Comparison of ENCODE assay signal across 13 mouse cellular contexts in the genomic region with DNA sequence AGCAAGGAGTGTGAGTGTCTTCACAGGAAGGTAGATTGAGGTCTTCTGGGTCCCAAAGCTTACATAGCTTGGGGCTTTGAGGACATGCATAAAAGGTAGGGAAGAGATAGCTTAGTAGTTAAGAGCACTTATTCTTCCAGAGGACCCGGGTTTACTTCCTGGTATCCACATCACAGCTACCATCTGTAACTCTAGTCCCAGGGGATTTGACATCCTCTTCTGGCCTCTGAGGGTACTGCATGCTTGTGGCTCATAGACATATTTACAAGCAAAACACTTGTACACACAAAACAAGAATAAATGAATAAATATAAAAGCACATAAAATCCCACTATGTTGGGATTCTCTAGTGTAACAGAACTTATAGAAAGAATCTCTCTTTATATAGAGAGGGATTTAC. TPM values are rescaled to one million over a fixed set of nuclear protein-coding genes. Genes with fewer than 3 reads are reported as not detected.
DNase-seq lines count a peak whose midpoint lies in the region; ATAC-seq and TF ChIP-seq lines count a peak whose summit lies in the region.
"Had no signal": no experiment of that assay in that cellular context is flagged by ENCODE, and none has a peak within 500 bp of the region (broad histone marks: within the 10 kb centered on the region; RNA-seq: fewer than 3 reads in every experiment).

No protein-coding gene starts in this region.

- no peak overlapping the region for H3K27ac ChIP-seq in embryonic facial prominence, embryonic 11.5 days (replicated peaks; ENCODE audit: low read depth, low read length)
- H3K27ac ChIP-seq in embryonic facial prominence, embryonic 10.5 days (replicated peaks) = no peak overlapping the region
- no peak overlapping the region for H3K27ac ChIP-seq in left cerebral cortex, adult 2 months
- H3K27ac ChIP-seq: liver, embryonic 13.5 days had no signal

- H3K27me3 ChIP-seq in embryonic facial prominence, embryonic 11.5 days (ENCODE audit: control insufficient read depth, insufficient read depth, low read length) = no peaks in the 10 kb centered on the region
- H3K27me3 ChIP-seq in embryonic facial prominence, embryonic 10.5 days (replicated peaks; ENCODE audit: low read depth, poor library complexity, severe bottlenecking) = no peaks in the 10 kb centered on the region

- H3K4me2 ChIP-seq in embryonic facial prominence, embryonic 11.5 days (ENCODE audit: low read depth, low read length) = no peak overlapping the region
- H3K4me2 ChIP-seq: liver, embryonic 13.5 days had no signal

- TF ChIP-seq POLR2A in brain, embryonic 14.5 days (IDR thresholded peaks at IDR 0.05; ENCODE audit: borderline replicate concordance, extremely low read depth, insufficient read depth, insufficient read length, poor library complexity, severe bottlenecking) = no peak

- H3K36me3 ChIP-seq in embryonic facial prominence, embryonic 11.5 days (replicated peaks; ENCODE audit: control insufficient read depth, insufficient read depth, low read depth, low read length) = no peaks in the 10 kb centered on the region
- H3K36me3 ChIP-seq in embryonic facial prominence, embryonic 10.5 days (replicated peaks) = no peaks in the 10 kb centered on the region
- H3K36me3 ChIP-seq: liver, embryonic 13.5 days had no signal

- intact Hi-C loops in left cerebral cortex, adult 2 months (cut with DNase I) = no loop called here

- no peak overlapping the region for H3K9ac ChIP-seq in embryonic facial prominence, embryonic 11.5 days (replicated peaks; ENCODE audit: low read length)
- H3K9ac ChIP-seq: liver, embryonic 13.5 days had no signal

- WGBS in embryonic facial prominence, embryonic 11.5 days = 92% methylated on average over 1 of the region's 1 CpGs
- WGBS in embryonic facial prominence, embryonic 10.5 days = 66% methylated on average over 1 of the region's 1 CpGs

- H3K4me1 ChIP-seq in embryonic facial prominence, embryonic 11.5 days (ENCODE audit: control insufficient read depth, insufficient read depth, low read length) = no peaks in the 10 kb centered on the region
- H3K4me1 ChIP-seq in embryonic facial prominence, embryonic 10.5 days = no peaks in the 10 kb centered on the region
- H3K4me1 ChIP-seq: liver, embryonic 13.5 days had no signal

- peak; percentile 31 for TF ChIP-seq CTCF in left cerebral cortex, adult 2 months (IDR thresholded peaks at IDR 0.05)
- peak; percentile 43; the same call in 1 of the 2 replicates for TF ChIP-seq CTCF in brain, embryonic 14.5 days (IDR thresholded peaks at IDR 0.05; ENCODE audit: borderline replicate concordance, extremely low read depth, insufficient read depth, insufficient read length)

- ATAC-seq in embryonic facial prominence, embryonic 11.5 days (replicated peaks; ENCODE audit: insufficient number of reproducible peaks, low FRiP score, low TSS enrichment, low read depth) = no peak

- no peaks in the 10 kb centered on the region for H3K9me3 ChIP-seq in embryonic facial prominence, embryonic 11.5 days (replicated peaks; ENCODE audit: control insufficient read depth, low read length)
- H3K9me3 ChIP-seq in embryonic facial prominence, embryonic 10.5 days = no peaks in the 10 kb centered on the region
- H3K9me3 ChIP-seq: liver, embryonic 13.5 days had no signal

- DNase-seq in embryonic facial prominence, embryonic 11.5 days (ENCODE audit: low spot score) = peak; percentile 13
- no peak for DNase-seq in embryonic facial prominence, embryonic 10.5 days (ENCODE audit: low spot score)
- no peak for DNase-seq in left cerebral cortex, adult 2 months (ENCODE audit: extremely low spot score in 1 of 2, low spot score in 2 of 2)
- DNase-seq in left cerebral cortex, adult 18-20 months (ENCODE audit: low spot score in 2 of 2) = no peak
- DNase-seq in A20 (ENCODE audit: low read depth, low spot score) = peak; percentile 48
- no peak for DNase-seq in brain, embryonic 14.5 days (ENCODE audit: low read depth)
- DNase-seq in spleen, postnatal 4 days (ENCODE audit: low spot score in 2 of 2) = no peak
- no peak for DNase-seq in layer of hippocampus, adult 11-12 months (ENCODE audit: low spot score)
- DNase-seq: adrenal gland, postnatal 14 days; heart, postnatal 4 days; kidney, adult 8-10 months; liver, embryonic 13.5 days had no signal

- H3K4me3 ChIP-seq in embryonic facial prominence, embryonic 11.5 days (ENCODE audit: low read depth, low read length) = no peak overlapping the region
- no peak overlapping the region for H3K4me3 ChIP-seq in embryonic facial prominence, embryonic 10.5 days
- H3K4me3 ChIP-seq in left cerebral cortex, adult 2 months = no peak overlapping the region
- H3K4me3 ChIP-seq: erythroblast, embryonic 14.5 days; liver, embryonic 13.5 days had no signal

RNA-seq across cellular contexts. Expression of a gene that starts 18.9 kb away (rescaled TPM):
- 0.26 and 0.36 TPM in 2 replicates for polyA plus RNA-seq in embryonic facial prominence, embryonic 11.5 days (2014; fragmentation: Nextera tagmentation; extraction: Ambion mirVana)
- polyA plus RNA-seq in embryonic facial prominence, embryonic 10.5 days (2016; fragmentation: Nextera tagmentation; extraction: Ambion mirVana) = 0.47 and 0.73 TPM in 2 replicates
- total RNA-seq in left cerebral cortex, adult 2 months (2021) = 100 to 1,000 TPM; 215 to 217 TPM
- 100 to 1,000 TPM; 208 to 236 TPM for total RNA-seq in left cerebral cortex, adult 18-20 months (2021)
- 16.1 and 24.2 TPM in 2 replicates for polyA plus RNA-seq in brain, embryonic 14.5 days (2012; rRNA removed)

RNA-seq across cellular contexts. Expression of a gene that starts 31.4 kb away (rescaled TPM):
- 164 and 166 TPM in 2 replicates for polyA plus RNA-seq in embryonic facial prominence, embryonic 11.5 days (2014; fragmentation: Nextera tagmentation; extraction: Ambion mirVana)
- polyA plus RNA-seq in embryonic facial prominence, embryonic 10.5 days (2016; fragmentation: Nextera tagmentation; extraction: Ambion mirVana) = 211 and 214 TPM in 2 replicates
- total RNA-seq in left cerebral cortex, adult 2 months (2021) = 10 to 100 TPM; 77.4 to 86.2 TPM
- 10 to 100 TPM; 81.6 to 83.0 TPM for total RNA-seq in left cerebral cortex, adult 18-20 months (2021)
- 493 and 866 TPM in 2 replicates for polyA plus RNA-seq in brain, embryonic 14.5 days (2012; rRNA removed)
- polyA plus RNA-seq: erythroblast, embryonic 14.5 days had no signal

Comparison
In these comparisons a context has a peak if more than half of its experiments do, and no peak if none do; other contexts are left out.
1. DNase-seq: peak in embryonic facial prominence, embryonic 11.5 days (single experiment) and A20 (single experiment); none in embryonic facial prominence, embryonic 10.5 days (single experiment), left cerebral cortex, adult 2 months (0 of 2), left cerebral cortex, adult 18-20 months (0 of 2), brain, embryonic 14.5 days (single experiment), spleen, postnatal 4 days (0 of 2) and layer of hippocampus, adult 11-12 months (single experiment).